ENCODE assay signal across 21 mouse cellular contexts in the genomic region with DNA sequence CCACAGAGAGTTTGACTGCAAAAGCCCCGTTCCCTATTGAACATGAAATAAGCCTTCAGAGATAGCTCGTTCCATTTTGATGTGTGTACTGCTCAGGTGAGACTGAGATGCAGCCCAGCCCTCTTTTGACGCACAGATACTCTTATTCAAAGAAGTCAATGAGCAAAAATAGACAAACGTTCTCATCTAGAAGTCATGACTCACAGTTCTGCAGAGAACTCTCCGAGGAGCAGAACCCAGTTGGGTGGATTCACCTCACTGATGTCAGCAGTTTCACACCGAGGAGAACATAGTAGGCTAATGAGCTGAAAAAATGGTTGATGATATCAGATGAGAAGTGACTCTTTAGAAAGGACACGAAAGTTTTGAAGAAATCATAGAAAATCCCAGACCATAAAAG. TPM values are rescaled to one million over a fixed set of nuclear protein-coding genes. Genes with fewer than 3 reads are reported as not detected.
A peak's percentile ranks its signal among the peaks of the same experiment; 100 is the strongest.
DNase-seq lines count a peak whose midpoint lies in the region; ATAC-seq and TF ChIP-seq lines count a peak whose summit lies in the region.
"Had no signal": no experiment of that assay in that cellular context is flagged by ENCODE, and none has a peak within 500 bp of the region (broad histone marks: within the 10 kb centered on the region; RNA-seq: fewer than 3 reads in every experiment).

No protein-coding gene starts in this region.

- intact Hi-C loops in heart, postnatal 14 days (cut with DNase I), result loop anchor here (5.0 kb wide), 1 partner anchor 76 kb away; no protein-coding TSS in a partner anchor
- intact Hi-C loops in left cerebral cortex, adult 2 months (cut with DNase I), result no loop called here
- intact Hi-C loops in left cerebral cortex, postnatal 36 days (cut with DNase I), result loop anchor here (5.0 kb wide), 1 partner anchor 44 kb away; no protein-coding TSS in a partner anchor

- H3K4me3 ChIP-seq in heart, postnatal 0 days (ENCODE audit: low read depth, low read length), result no peak overlapping the region
- no peak overlapping the region for H3K4me3 ChIP-seq in left cerebral cortex, adult 2 months
- H3K4me3 ChIP-seq: embryonic facial prominence, embryonic 10.5 days; embryonic facial prominence, embryonic 12.5 days; forebrain, embryonic 13.5 days; forebrain, embryonic 15.5 days had no signal

- peaks cover 16% of the 10 kb centered on the region; the same call in 1 of the 2 replicates for H3K36me3 ChIP-seq in heart, postnatal 0 days (replicated peaks; ENCODE audit: control insufficient read depth, insufficient read depth, low read length)

- no peaks in the 10 kb centered on the region for H3K9me3 ChIP-seq in heart, postnatal 0 days (replicated peaks; ENCODE audit: control insufficient read depth, low read length)
- H3K9me3 ChIP-seq: embryonic facial prominence, embryonic 10.5 days; embryonic facial prominence, embryonic 12.5 days; forebrain, embryonic 13.5 days; forebrain, embryonic 15.5 days; G1E had no signal

- WGBS in heart, postnatal 0 days, result 71% methylated on average over 7 of the region's 7 CpGs

- no peak overlapping the region for H3K4me2 ChIP-seq in heart, postnatal 0 days (ENCODE audit: low read depth, low read length)
- H3K4me2 ChIP-seq: embryonic facial prominence, embryonic 12.5 days; forebrain, embryonic 13.5 days; forebrain, embryonic 15.5 days had no signal

- DNase-seq in heart, postnatal 0 days (ENCODE audit: low spot score), result no peak
- no peak for DNase-seq in heart, postnatal 14 days
- DNase-seq in left cerebral cortex, adult 2 months (ENCODE audit: extremely low spot score in 1 of 2, low spot score in 2 of 2), result no peak
- DNase-seq in left cerebral cortex, postnatal 36 days (ENCODE audit: low spot score in 2 of 2), result no peak
- DNase-seq in right cerebral cortex, adult 18-20 months, result peak; percentile 40
- no peak for DNase-seq in right cerebral cortex, postnatal 14 days
- DNase-seq in brain, adult 2 months (ENCODE audit: low read depth, low spot score), result peak; percentile 69
- no peak for DNase-seq in cerebellum, postnatal 25 days
- DNase-seq: cerebellum, adult 11 months; cerebellum, adult 18-20 months; cerebellum, adult 8-10 months; cerebellum, adult 9-11 months; cerebellum, postnatal 14 days; forebrain, postnatal 0 days had no signal

- ATAC-seq in heart, postnatal 0 days (ENCODE audit: insufficient read depth, low read depth), result no peak
- ATAC-seq: activated CD4-positive, CD25-positive, alpha-beta regulatory T cell, adult 4 months; forebrain, embryonic 13.5 days; forebrain, embryonic 15.5 days; Patski had no signal

- H3K4me1 ChIP-seq in heart, postnatal 0 days (ENCODE audit: control insufficient read depth, insufficient read depth), result peaks cover 11% of the 10 kb centered on the region

- no peak for TF ChIP-seq EP300 in heart, postnatal 0 days (IDR thresholded peaks at IDR 0.05; ENCODE audit: low read depth)

- TF ChIP-seq CTCF in heart, postnatal 0 days (IDR thresholded peaks at IDR 0.05; ENCODE audit: low read depth), result no peak
- TF ChIP-seq CTCF in left cerebral cortex, adult 2 months (IDR thresholded peaks at IDR 0.05), result no peak

- H3K9ac ChIP-seq in heart, postnatal 0 days (replicated peaks; ENCODE audit: low read depth, low read length), result no peak overlapping the region
- H3K9ac ChIP-seq: embryonic facial prominence, embryonic 12.5 days; forebrain, embryonic 13.5 days; forebrain, embryonic 15.5 days; forebrain, postnatal 0 days had no signal

- no peaks in the 10 kb centered on the region for H3K27me3 ChIP-seq in heart, postnatal 0 days (ENCODE audit: control insufficient read depth, insufficient read depth, low read length)
- H3K27me3 ChIP-seq: embryonic facial prominence, embryonic 12.5 days; forebrain, embryonic 13.5 days; forebrain, embryonic 15.5 days; Patski had no signal

- 0 out of 2 replicates have a peak overlapping the region, but pooled peaks have one; percentile 51 for H3K27ac ChIP-seq in heart, postnatal 0 days (ENCODE audit: low read depth)
- peak overlapping the region; percentile 16; the same call in 1 of the 2 replicates for H3K27ac ChIP-seq in left cerebral cortex, adult 2 months
- H3K27ac ChIP-seq: embryonic facial prominence, embryonic 10.5 days; embryonic facial prominence, embryonic 12.5 days; forebrain, embryonic 13.5 days; forebrain, embryonic 15.5 days had no signal

RNA-seq across cellular contexts. Expression of gene Ccnq, which starts 5.3 kb away (rescaled TPM):
- 43.9 and 58.6 TPM in 2 replicates for total RNA-seq in heart, postnatal 0 days (2014; rRNA removed; ENCODE audit: low replicate concordance)
- polyA plus RNA-seq in heart, postnatal 0 days (2015; fragmentation: Nextera tagmentation; extraction: Ambion mirVana), result 31.0 and 32.3 TPM in 2 replicates
- 10 to 100 TPM; 12.9 to 14.2 TPM for total RNA-seq in heart, postnatal 14 days (2021)
- 10 to 100 TPM; 16.1 to 20.1 TPM for total RNA-seq in left cerebral cortex, adult 2 months (2021)
- total RNA-seq in left cerebral cortex, postnatal 36 days (2021), result 10 to 100 TPM; 15.9 to 16.8 TPM

RNA-seq across cellular contexts. Expression of gene Nlk, which starts 49.1 kb away (rescaled TPM):
- 15.0 and 19.3 TPM in 2 replicates for total RNA-seq in heart, postnatal 0 days (2014; rRNA removed; ENCODE audit: low replicate concordance)
- 11.6 and 13.0 TPM in 2 replicates for polyA plus RNA-seq in heart, postnatal 0 days (2015; fragmentation: Nextera tagmentation; extraction: Ambion mirVana)
- total RNA-seq in heart, postnatal 14 days (2021), result 10 to 100 TPM; 14.4 to 16.3 TPM
- 100 to 1,000 TPM; 115 to 118 TPM for total RNA-seq in left cerebral cortex, adult 2 months (2021)
- total RNA-seq in left cerebral cortex, postnatal 36 days (2021), result 100 to 1,000 TPM; 105 to 114 TPM

Comparison
In these comparisons a context has a peak if more than half of its experiments do, and no peak if none do; other contexts are left out.
1. DNase-seq: peak in right cerebral cortex, adult 18-20 months (single experiment) and brain, adult 2 months (single experiment); none in heart, postnatal 0 days (single experiment), heart, postnatal 14 days (0 of 2), left cerebral cortex, adult 2 months (0 of 2), left cerebral cortex, postnatal 36 days (0 of 2), right cerebral cortex, postnatal 14 days (single experiment) and cerebellum, postnatal 25 days (0 of 2).